Mouse (Mus musculus): ENCODE results near the gene Bex1. TPM values are rescaled to one million over a fixed set of nuclear protein-coding genes. Genes with fewer than 3 reads are reported as not detected.
A peak's percentile ranks its signal among the peaks of the same experiment; 100 is the strongest.
"Not testable (repeated sequence)": the region's sequence is repeated elsewhere in the genome, so short reads cannot be mapped to it uniquely, and the experiment has no call there.

The Bex1 gene
- total RNA-seq (2021): 10 to 100 TPM; 12.0 to 17.3 TPM
- long read RNA-seq, experiment 1, transcript Bex1-201 (3 exons, 866 nt): major isoform, 8 of 17 reads
- long read RNA-seq, experiment 1, partial matches to known transcripts: 0 of 17 reads
- long read RNA-seq, experiment 1, other reads (novel, unspliced or antisense): 8 of 17 reads
- long read RNA-seq, experiment 2, partial matches to known transcripts: 0 of 8 reads
- long read RNA-seq, experiment 2, other reads (novel, unspliced or antisense): 6 of 8 reads

DNA sequence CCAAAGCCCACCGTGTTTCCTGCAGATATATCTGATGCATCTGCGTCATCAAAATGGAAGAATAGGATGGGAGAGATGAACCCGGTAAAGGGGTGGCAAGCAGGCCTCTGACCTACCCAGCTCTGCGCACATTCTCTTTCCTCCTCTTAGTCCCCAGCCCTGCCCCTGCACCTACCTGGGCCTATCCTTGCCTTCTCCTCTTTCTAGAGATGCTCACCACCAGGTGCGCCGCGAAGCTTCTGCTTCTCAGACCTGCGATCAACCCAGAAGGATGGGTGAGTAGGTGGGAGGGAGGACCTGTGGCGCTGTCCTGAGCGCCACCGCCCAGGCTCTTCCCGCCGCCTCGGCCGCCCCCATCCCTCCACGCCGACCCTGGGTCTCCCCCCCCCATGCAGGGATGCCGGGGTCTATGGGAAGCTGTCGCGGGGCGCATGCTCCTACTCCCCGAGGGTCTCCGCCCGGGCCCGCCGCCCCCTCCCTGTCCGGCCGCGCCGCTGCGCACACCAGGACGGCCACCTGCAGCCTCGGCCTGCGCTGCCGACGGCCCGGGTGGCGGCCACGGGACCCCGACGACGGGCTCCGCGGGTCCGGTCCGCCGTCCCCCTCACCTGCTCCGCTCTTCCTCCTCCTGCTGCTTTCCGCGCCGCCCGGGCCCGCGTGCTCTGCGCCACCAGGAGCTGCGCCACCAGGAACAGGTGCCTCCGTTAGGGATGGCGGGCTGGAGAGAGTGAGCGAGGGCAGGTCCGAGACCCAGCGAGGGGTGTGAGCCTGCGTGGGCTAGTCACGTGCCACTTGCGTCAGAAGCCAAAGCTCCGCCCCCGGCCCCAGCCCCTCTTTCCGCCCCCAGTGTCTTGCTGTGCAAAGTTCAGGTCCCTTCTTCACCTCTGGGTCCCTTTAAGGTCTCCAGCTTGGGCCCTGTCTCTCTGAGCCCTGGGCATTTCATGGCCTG is at the start of gene Bex1, which contains the start of gene Tceal7:
Bex1 (minus strand) TSS at position 785 of the 949 bp plus-strand sequence.
Tceal7 (plus strand) TSS at position 51 of the 949 bp plus-strand sequence.
- DNase-seq; intact Hi-C loops (cut with DNase I; ENCODE audit: low total_unique reads): not testable (repeated sequence)

DNA sequence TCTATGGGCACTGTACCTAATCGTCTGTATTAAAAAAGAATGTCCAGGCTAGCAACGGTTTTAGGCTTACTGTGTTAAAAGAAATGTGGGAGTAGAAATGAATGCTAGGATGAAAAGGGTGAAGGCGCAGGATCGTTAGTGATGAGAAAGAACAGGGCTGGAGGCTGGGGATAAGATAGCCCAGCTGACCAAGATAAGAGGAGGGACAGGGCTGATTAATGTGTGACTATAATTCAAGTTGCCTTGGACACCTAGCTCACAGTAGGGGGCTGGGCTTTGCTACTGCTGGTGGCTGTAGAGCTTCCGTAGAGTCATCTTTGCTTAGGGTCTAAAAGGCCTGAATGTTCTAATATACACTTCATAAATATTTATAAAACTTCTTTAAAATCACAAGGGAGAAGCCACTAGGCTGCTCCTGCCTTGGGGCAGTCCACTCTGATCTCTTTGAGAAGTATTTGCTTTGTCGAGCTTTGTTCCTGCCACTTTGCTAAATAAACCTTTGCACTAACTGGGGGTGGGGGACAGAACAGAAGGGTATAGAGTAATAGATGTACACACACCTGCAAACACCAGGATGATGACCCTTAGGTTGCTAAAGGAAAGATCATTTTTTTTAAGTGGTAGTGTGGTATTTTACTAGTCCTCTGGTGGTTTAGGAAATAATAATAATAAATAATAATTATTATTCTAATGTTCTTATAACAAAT is 36.9 kb upstream of the Bex1 start:
- intact Hi-C loops (cut with DNase I; ENCODE audit: low total_unique reads): no loop called here
- DNase-seq: no peak

DNA sequence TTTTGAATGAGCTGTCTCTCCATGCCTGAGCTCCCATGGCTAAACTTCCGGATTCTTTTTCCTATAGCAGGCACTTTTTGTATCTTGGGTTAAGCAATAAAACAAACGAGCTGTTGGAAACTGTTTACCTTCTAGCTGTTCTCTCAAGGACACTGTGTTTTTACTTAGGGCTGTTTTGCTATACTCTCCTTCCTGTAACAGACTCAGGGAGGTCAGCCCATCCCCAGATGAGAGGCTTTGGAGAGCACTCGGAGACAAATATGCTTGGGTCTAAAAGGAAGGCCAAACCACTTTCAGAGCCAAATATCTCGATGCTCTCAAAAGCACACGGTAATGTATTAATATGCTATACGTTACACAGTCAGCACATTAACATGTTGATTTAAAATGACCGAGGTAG is 34.4 kb upstream of the Bex1 start:
- intact Hi-C loops (cut with DNase I; ENCODE audit: low total_unique reads): no loop called here
- no peak for DNase-seq

DNA sequence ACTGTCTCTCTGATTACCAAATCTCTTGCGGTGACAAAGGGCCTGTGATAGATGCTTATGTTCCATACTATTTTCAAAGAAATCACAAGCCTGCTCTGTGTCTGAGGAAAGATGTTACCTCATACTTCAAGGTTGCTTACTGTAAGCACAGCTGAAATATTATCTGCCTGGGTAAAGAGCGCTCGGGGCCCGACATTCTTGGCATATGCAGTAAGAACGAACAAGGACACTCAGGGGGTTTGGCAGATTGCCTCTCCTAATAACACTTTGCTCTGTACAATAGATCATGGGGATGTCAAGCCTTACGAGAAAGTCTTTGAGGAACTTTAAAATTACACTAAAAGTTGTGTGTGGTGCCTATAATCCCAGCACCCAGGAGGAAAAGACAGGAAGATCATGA is 33.5 kb upstream of the Bex1 start:
- DNase-seq: no peak
- intact Hi-C loops (cut with DNase I; ENCODE audit: low total_unique reads): no loop called here

DNA sequence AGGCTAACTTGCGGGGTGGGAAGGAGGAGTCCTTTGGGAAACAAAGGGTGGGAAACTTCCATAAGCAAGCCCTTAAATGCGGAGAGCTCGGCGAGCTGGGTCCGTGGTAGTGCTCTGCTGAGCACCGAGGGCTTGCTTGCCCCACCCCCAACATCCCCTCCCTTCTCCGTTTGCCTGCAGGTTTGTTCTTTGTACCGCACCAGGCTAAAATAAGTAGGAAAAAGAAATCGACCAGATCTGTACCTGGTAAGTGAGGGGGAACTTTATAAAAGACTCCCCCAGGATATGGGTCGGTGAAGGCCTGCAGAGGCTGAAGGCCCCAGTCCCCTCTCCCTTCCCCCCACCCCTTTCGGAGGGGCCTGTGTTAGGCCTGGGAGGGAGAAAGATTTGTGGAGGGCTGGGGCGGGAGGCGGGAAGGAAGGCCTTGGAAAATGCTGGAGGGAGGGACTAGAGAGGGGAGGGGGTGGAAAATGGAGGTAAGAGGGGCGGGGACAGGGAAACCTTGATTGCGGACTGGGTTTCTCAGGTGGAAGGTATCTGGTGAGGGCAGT is 30.3 kb upstream of the Bex1 start:
- intact Hi-C loops (cut with DNase I; ENCODE audit: low total_unique reads): no loop called here

DNA sequence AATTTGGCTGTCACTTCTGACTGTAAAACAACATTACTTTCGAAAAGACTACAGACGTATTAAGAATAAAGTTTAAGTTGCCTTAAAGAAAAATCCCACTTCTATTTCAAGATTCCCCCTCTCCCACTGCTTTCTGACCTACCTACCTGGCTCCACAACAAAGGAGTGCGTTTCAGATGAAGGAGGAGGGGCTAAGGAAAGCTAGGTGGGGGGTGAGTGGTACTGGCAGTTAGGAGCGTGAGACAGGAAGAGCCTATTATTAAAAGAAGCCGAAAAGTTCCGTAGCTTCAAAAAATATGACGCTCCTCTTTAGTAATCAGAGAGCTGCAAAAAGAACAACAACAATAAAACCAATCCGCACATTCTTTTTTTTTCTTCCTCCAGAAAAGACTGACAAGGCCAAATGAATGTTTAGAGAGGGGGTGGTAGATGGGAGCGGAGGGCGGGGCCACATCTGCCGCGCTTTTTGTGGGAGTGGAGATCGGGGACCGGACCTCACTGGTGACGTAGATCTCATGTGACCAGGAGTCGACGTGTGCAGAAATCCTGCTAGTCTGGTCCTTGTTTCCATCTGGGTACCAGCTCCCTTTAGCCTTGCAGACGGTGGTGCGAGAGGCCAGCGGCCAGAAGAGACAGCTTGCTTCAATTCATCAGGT is 29.4 kb upstream of the Bex1 start, which contains the start of gene Tceal9:
Tceal9 (plus strand) TSS at position 506 of the 656 bp plus-strand sequence.
- DNase-seq: peak; percentile 68
- intact Hi-C loops (cut with DNase I; ENCODE audit: low total_unique reads): no loop called here

More for the DNA sequence above, 30.3 kb upstream of the Bex1 start:
- DNase-seq: no peak

DNA sequence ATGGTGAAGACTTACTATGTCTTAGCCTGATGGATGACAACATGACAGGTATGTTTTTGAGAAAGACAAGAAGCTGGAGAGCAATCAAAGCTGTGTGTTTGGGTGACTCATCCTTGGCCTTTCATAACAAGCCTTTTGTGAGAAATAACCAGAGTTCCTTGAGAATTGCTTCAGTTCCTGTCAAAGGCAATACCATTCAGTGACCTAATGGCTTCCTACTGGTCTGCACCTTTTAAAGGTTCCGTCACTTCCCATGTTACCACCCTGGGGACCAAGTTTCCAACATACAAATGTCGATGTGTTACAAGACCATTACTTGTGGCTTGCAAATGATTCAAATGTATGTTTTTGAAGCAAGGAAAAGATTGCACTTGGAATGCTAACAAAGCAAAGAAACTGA is 27.9 kb upstream of the Bex1 start:
- DNase-seq: no peak
- intact Hi-C loops (cut with DNase I; ENCODE audit: low total_unique reads): no loop called here

DNA sequence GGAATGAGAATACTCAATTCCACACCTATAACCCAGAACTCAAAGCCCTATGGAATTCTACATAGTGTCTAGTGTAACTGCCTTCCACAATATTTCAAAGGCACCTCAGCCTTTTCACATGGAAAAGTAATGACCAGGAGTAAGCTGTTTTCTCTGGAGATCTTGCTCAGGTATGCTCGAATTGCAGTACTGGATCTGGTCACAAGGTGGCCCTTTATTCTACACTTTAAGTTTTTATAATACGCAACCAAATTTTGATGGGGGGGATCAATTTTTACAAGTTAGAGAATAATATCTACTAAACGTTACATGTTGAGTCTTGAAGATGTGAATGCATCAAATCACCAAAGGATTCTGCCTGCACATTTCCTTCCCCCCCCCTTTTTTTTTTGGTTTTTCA is 22.8 kb upstream of the Bex1 start:
- intact Hi-C loops (cut with DNase I; ENCODE audit: low total_unique reads): loop anchor here (2.0 kb wide), 1 partner anchor 67 kb away; no protein-coding TSS in a partner anchor
- DNase-seq: no peak

DNA sequence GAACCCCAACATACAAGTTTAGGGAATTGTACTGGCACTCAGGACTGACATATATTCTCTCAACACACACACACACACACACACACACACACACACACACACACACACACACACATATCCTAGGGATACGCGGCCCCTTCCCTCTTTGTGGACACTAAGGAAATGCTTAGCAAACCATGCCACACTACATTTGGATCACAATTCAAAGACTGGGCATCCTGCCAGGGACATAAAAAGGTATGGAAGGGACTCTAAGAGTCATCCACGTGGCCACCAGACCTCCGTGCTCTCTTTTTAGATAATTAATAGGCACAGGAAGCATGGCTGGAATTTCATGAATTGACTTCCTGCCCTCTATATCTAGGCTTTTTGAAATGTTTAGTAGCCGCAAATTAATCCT is 12.5 kb upstream of the Bex1 start:
- intact Hi-C loops (cut with DNase I; ENCODE audit: low total_unique reads): no loop called here
- no peak for DNase-seq

DNA sequence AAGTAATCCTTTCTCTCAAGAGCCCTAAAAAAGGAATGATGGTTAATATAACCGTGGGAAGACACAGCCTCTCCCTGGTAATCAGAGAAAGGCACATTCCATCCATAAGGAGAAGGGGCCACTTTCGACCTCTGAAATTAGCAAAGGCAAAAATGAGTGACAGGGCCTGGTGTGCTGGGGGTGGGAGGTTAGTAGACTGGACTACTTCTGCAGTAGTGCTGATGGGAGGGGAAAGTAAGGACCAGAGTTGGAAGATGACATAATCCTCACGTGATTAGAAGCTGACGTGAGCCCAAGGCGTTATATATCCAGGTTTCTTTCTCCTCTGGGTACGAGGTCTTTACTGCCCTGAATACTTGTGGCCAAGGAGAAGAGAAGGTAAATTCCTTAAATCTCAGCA is 8.4 kb upstream of the Bex1 start:
- DNase-seq: no peak
- intact Hi-C loops (cut with DNase I; ENCODE audit: low total_unique reads): no loop called here

DNA sequence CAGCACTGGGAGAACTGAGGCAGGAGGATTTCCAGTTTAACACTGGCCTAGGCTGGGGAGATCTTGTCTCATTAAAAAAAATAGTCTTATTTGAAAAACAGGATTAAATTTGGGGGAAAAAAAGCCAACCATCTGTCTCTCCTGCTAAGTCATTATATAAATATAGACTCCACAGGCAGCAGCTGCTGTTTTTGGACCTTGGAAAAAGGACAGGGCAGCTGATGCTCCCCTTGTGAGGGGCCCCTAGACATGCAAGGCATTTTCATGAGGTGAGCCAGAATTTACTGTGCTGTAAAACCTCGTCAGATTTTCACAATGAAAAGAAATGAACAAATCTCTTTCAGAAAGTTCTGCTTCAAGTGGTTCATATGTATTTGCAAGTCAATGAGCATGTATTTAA is 990 bp upstream of the Bex1 start:
- intact Hi-C loops (cut with DNase I; ENCODE audit: low total_unique reads): no loop called here
- no peak for DNase-seq

DNA sequence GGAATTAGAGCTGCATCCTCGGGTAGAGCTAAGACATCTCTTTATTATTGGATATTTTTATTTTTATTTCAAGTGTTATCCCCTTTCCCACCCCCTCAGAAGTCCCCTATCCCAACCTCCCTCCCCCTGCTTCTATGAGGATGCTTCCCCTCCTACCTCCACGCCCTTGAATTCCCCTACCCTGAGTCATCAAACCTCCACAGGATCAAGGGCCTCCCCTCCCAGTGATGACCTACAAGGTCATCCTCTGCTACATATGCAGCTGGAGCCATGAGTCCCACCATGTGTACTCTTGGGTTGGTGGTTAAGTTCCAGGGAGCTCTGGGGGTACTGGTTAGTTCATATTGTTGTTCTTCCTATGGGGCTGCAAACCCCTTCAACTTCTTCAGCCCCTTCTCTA is 1.9 kb downstream of the Bex1 start:
- intact Hi-C loops (cut with DNase I; ENCODE audit: low total_unique reads): no loop called here

DNA sequence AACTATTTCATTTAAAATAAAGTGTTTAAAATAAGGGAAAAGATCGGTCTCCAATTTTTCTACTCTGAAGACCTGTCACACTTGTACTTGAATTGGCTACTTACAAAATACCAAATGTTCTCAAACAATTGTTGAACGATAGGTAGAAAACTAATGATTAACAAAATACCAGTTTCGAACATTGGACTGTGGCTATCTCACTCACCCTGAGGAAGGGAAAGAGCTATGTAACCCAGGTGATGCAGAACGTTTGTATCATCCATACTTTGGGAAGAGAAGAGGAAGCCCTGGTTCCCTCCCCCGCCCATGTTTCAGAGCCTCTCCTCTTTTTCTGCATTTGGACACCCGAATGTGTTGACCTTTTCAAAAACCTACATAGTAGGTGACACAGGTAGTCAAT is 10.9 kb downstream of the Bex1 start:
- no peak for DNase-seq
- intact Hi-C loops (cut with DNase I; ENCODE audit: low total_unique reads): no loop called here

More for the DNA sequence above, 1.9 kb downstream of the Bex1 start:
- no peak for DNase-seq

DNA sequence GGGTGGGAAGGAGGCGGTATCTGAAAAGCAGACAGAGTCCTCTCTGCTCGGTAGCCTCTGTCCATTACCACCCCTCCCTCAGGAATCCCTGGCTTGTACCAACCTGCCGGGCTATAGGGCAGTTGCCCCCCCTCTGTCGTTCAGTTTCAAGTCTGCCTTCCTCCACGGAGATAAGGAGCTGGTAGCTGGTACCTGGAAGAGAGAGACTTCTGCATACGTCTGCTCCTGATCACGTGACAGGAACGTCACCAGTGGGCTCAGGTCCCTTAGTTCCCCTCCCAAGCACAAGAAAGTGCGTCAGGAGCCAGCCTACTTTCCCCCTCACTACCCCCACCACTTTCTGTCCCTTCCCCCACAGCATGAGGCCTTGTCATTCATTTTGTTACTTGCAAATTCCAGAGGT is 11.6 kb downstream of the Bex1 start, which contains the start of gene Tceal5:
Tceal5 (minus strand) TSS at position 213 of the 403 bp plus-strand sequence.
- peak; percentile 19 for DNase-seq

DNA sequence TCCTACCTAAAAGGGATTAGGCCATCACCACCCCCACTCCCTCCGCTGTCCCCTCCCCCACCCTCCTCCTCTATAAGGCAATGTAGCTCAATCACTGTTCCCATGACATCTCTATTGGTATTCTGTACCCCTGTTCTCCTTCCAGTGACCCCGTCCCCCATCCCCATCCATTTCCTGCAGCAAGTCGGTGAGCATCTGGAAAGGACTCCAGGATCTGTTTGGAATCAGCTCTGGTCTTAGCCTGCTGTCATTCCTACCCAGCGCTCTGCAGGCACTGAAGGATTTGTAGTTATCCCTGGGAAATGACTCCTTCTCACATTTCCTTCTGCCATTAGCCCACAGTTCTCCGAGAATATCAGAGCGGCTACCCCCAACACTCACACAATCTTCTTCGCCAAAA is 12.1 kb downstream of the Bex1 start:
- DNase-seq: no peak

More for the DNA sequence above, 11.6 kb downstream of the Bex1 start, which contains the start of gene Tceal5:
- intact Hi-C loops (cut with DNase I; ENCODE audit: low total_unique reads): no loop called here

DNA sequence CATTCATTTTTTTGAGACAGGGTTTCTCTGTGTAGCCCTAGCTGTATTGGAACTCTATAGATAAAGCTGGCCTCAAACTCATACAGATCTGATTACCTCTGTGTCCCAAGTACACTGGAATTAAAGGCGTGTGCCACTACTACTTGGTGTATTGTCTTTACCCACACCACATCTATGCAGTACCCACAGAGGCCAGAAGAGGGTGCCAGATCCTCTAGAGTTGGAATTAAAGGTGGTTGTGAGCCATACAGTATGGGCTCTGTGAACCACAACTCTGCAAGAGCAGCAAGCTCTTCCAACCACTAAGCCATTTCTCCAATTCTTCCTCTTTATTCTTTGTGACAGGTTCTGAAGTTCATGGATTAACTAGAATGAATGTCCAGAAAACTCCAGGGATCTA is 18.4 kb downstream of the Bex1 start:
- DNase-seq: peak; percentile 9
- intact Hi-C loops (cut with DNase I; ENCODE audit: low total_unique reads): no loop called here

More for the DNA sequence above, 12.1 kb downstream of the Bex1 start:
- intact Hi-C loops (cut with DNase I; ENCODE audit: low total_unique reads): no loop called here

DNA sequence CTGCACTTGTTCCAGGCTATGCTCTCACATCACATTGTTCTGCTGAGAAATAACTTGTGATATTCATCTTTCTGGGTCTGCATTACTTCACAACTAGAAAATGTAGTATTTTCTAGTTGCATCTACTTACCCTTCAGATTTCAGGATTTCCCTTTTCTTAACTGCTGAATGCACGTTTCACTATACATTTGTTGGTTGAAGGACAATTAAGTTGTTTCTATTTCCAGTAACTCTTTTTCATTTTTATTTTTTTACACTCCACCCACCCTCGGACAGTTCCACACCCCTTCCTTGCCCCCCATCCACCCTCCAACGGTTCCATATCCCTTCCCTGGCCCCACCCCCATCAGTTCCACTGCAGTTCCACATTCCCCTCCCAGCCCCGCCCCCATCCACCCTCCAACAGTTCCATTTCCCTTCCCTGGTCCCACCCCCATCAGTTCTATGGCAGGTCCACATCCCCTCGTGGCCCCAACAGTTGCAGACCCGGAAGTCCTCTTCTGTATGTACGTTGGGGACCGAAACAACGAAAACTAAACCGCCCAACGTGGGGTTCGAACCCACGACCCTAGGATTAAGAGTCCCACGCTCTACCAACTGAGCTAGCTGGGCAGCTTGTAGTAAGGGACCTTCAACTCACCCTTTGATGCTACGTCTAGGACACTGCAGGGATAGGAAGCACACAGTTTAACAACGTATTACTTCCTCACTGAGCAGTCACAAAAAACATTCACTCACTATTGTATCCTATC is 19.9 kb downstream of the Bex1 start:
- intact Hi-C loops (cut with DNase I; ENCODE audit: low total_unique reads): no loop called here
- DNase-seq: no peak

DNA sequence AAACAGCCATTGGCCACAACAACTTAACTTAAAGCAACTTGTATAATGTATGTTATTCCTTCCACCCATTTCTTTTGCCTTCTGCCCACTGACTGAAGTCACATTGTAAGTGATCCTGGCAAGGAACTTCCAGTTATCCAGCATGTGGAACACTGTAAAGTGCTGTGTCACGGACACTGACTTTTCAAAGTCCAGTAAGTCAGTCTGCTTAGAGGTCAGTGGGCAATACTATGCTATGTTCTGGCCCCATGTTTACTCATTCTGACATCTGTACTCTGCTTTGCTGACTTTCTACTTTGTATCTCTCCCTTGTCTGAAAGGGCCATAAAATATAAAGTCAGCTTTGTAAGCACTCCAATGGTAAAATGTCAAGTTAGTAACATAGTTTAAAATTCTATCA is 32.2 kb downstream of the Bex1 start:
- DNase-seq: no peak
- intact Hi-C loops (cut with DNase I; ENCODE audit: low total_unique reads): no loop called here
